11 mouse cellular contexts compared by ENCODE assay signal in genomic region chr14:25629866-25630606, GRCm38 (mm10).
DNase-seq lines count a peak whose midpoint lies in the region; ATAC-seq and TF ChIP-seq lines count a peak whose summit lies in the region.
"Had no signal": no experiment of that assay in that cellular context is flagged by ENCODE, and none has a peak within 500 bp of the region (broad histone marks: within the 10 kb centered on the region; RNA-seq: fewer than 3 reads in every experiment).

No protein-coding gene starts in this region.

- no peak overlapping the region for H3K4me2 ChIP-seq in forebrain, postnatal 0 days (ENCODE audit: low read depth)
- H3K4me2 ChIP-seq in forebrain, embryonic 14.5 days (ENCODE audit: low read length) = no peak overlapping the region
- H3K4me2 ChIP-seq in myocyte (ENCODE audit: low read depth) = no peak overlapping the region
- no peak overlapping the region for H3K4me2 ChIP-seq in kidney, embryonic 16.5 days (replicated peaks; ENCODE audit: low read depth, low read length)
- H3K4me2 ChIP-seq: liver, embryonic 13.5 days had no signal

- H3K4me3 ChIP-seq in forebrain, postnatal 0 days (ENCODE audit: low read depth, low read length) = no peak overlapping the region
- H3K4me3 ChIP-seq in forebrain, embryonic 14.5 days (ENCODE audit: low read depth, low read length) = no peak overlapping the region
- no peak overlapping the region for H3K4me3 ChIP-seq in heart, embryonic 10.5 days
- no peak overlapping the region for H3K4me3 ChIP-seq in myocyte
- no peak overlapping the region for H3K4me3 ChIP-seq in kidney, embryonic 16.5 days (ENCODE audit: low read length)
- H3K4me3 ChIP-seq: liver, embryonic 13.5 days had no signal

- 0 out of 2 replicates have a peak, but pooled peaks have one; percentile 9 for ATAC-seq in forebrain, postnatal 0 days
- ATAC-seq in forebrain, embryonic 14.5 days = no peak
- no peak for ATAC-seq in kidney, embryonic 16.5 days (ENCODE audit: low FRiP score, low TSS enrichment)

- no peaks in the 10 kb centered on the region for H3K27me3 ChIP-seq in forebrain, postnatal 0 days (ENCODE audit: insufficient read depth, low read length)
- no peaks in the 10 kb centered on the region for H3K27me3 ChIP-seq in forebrain, embryonic 14.5 days (replicated peaks; ENCODE audit: control insufficient read depth, insufficient read depth, low read length)
- H3K27me3 ChIP-seq in heart, embryonic 10.5 days (ENCODE audit: insufficient read depth, poor library complexity, severe bottlenecking) = no peaks in the 10 kb centered on the region
- no peaks in the 10 kb centered on the region for H3K27me3 ChIP-seq in myocyte (ENCODE audit: control insufficient read depth, insufficient read depth, insufficient read length)
- H3K27me3 ChIP-seq in kidney, embryonic 16.5 days (ENCODE audit: insufficient read depth, low read length) = no peaks in the 10 kb centered on the region
- H3K27me3 ChIP-seq: liver, embryonic 13.5 days had no signal

- H3K27ac ChIP-seq in forebrain, postnatal 0 days (ENCODE audit: low read depth, low read length) = 0 out of 2 replicates have a peak overlapping the region, but pooled peaks have one; percentile 15
- H3K27ac ChIP-seq in forebrain, embryonic 14.5 days (ENCODE audit: low read depth, low read length) = no peak overlapping the region
- peak overlapping the region; percentile 72 for H3K27ac ChIP-seq in heart, embryonic 10.5 days
- H3K27ac ChIP-seq in kidney, embryonic 16.5 days (ENCODE audit: low read length) = no peak overlapping the region
- H3K27ac ChIP-seq: kidney, postnatal 0 days; liver, embryonic 13.5 days had no signal

- intact Hi-C loops in left cerebral cortex, postnatal 14 days (cut with DNase I) = no loop called here
- intact Hi-C loops in left cerebral cortex, postnatal 10 days (cut with DNase I) = no loop called here

- H3ac ChIP-seq in myocyte (ENCODE audit: control insufficient read depth, insufficient read length) = no peak overlapping the region

- no peak overlapping the region for H3K9ac ChIP-seq in forebrain, postnatal 0 days
- no peak overlapping the region for H3K9ac ChIP-seq in forebrain, embryonic 14.5 days (ENCODE audit: low read length)
- H3K9ac ChIP-seq in kidney, embryonic 16.5 days (replicated peaks; ENCODE audit: low read length) = no peak overlapping the region
- H3K9ac ChIP-seq: liver, embryonic 13.5 days had no signal

- no peak for TF ChIP-seq CTCF in forebrain, postnatal 0 days (IDR thresholded peaks at IDR 0.05; ENCODE audit: low read depth)

- 85% methylated on average over 12 of the region's 12 CpGs for WGBS in forebrain, postnatal 0 days
- 88% methylated on average over 12 of the region's 12 CpGs for WGBS in forebrain, embryonic 14.5 days
- 61% methylated on average over 12 of the region's 12 CpGs for WGBS in heart, embryonic 10.5 days
- 83% methylated on average over 12 of the region's 12 CpGs for WGBS in kidney, embryonic 16.5 days

- no peak for TF ChIP-seq POLR2A in myocyte (IDR thresholded peaks at IDR 0.05; ENCODE audit: insufficient read length, low read depth)

- H3K4me1 ChIP-seq in forebrain, postnatal 0 days (ENCODE audit: insufficient read depth) = peaks cover 16% of the 10 kb centered on the region
- H3K4me1 ChIP-seq in forebrain, embryonic 14.5 days (ENCODE audit: control insufficient read depth, insufficient read depth, low read length) = peaks cover 22% of the 10 kb centered on the region
- peaks cover 96% of the 10 kb centered on the region for H3K4me1 ChIP-seq in heart, embryonic 10.5 days
- peaks cover 32% of the 10 kb centered on the region for H3K4me1 ChIP-seq in kidney, embryonic 16.5 days (ENCODE audit: insufficient read depth, low read length)

- no peaks in the 10 kb centered on the region for H3K79me2 ChIP-seq in myocyte (ENCODE audit: control insufficient read depth, insufficient read depth)

- DNase-seq in forebrain, postnatal 0 days = no peak
- no peak for DNase-seq in forebrain, embryonic 14.5 days (ENCODE audit: low spot score)
- DNase-seq in left cerebral cortex, postnatal 14 days (ENCODE audit: low spot score in 2 of 2) = peak; percentile 46 to 60
- DNase-seq in left cerebral cortex, postnatal 10 days (ENCODE audit: extremely low spot score in 1 of 2, low spot score in 2 of 2) = no peak
- no peak for DNase-seq in heart, embryonic 10.5 days (ENCODE audit: low spot score)
- no peak for DNase-seq in thymus, postnatal 25 days
- DNase-seq: liver, embryonic 13.5 days; retina, postnatal 1 day had no signal

- peaks cover 5% of the 10 kb centered on the region; the same call in 1 of the 2 replicates for H3K36me3 ChIP-seq in forebrain, postnatal 0 days (ENCODE audit: insufficient read depth)
- H3K36me3 ChIP-seq in forebrain, embryonic 14.5 days (ENCODE audit: control insufficient read depth, insufficient read depth, low read length) = peaks cover 22% of the 10 kb centered on the region
- H3K36me3 ChIP-seq in heart, embryonic 10.5 days = peaks cover 41% of the 10 kb centered on the region
- peaks cover 5% of the 10 kb centered on the region for H3K36me3 ChIP-seq in myocyte (ENCODE audit: control insufficient read depth, insufficient read depth)
- peaks cover 5% of the 10 kb centered on the region; the same call in 1 of the 2 replicates for H3K36me3 ChIP-seq in kidney, embryonic 16.5 days (ENCODE audit: insufficient read depth, low read length)
- H3K36me3 ChIP-seq: liver, embryonic 13.5 days had no signal

- no peaks in the 10 kb centered on the region for H3K9me3 ChIP-seq in forebrain, postnatal 0 days (ENCODE audit: low read length)
- H3K9me3 ChIP-seq in forebrain, embryonic 14.5 days (replicated peaks; ENCODE audit: control insufficient read depth, low read length) = no peaks in the 10 kb centered on the region
- no peaks in the 10 kb centered on the region for H3K9me3 ChIP-seq in heart, embryonic 10.5 days
- H3K9me3 ChIP-seq in kidney, embryonic 16.5 days (ENCODE audit: low read length) = no peaks in the 10 kb centered on the region
- H3K9me3 ChIP-seq: liver, embryonic 13.5 days had no signal

TF ChIP-seq in myocyte, 11 proteins besides CTCF, POLR2A, EP300 and RAD21:
- no peak for TF ChIP-seq TCF3 (IDR thresholded peaks at IDR 0.05; ENCODE audit: insufficient read length, low read depth)
- TF ChIP-seq POLR2AphosphoS2 (IDR thresholded peaks at IDR 0.05; ENCODE audit: insufficient read length, low read depth) = peak; percentile 17

Comparison
In these comparisons a context has a peak if more than half of its experiments do, and no peak if none do; other contexts are left out.
1. DNase-seq: peak in left cerebral cortex, postnatal 14 days (2 of 2); none in forebrain, postnatal 0 days (single experiment), forebrain, embryonic 14.5 days (single experiment), left cerebral cortex, postnatal 10 days (0 of 2), heart, embryonic 10.5 days (single experiment) and thymus, postnatal 25 days (single experiment).
2. H3K27ac ChIP-seq: peak in forebrain, postnatal 0 days (single experiment) and heart, embryonic 10.5 days (single experiment); none in forebrain, embryonic 14.5 days (single experiment) and kidney, embryonic 16.5 days (single experiment).